Mouse (Mus musculus) Muller cell, postnatal 12 days (primary cell): Measurements from ENCODE around the gene Lrrc74a.

Experiments
- DNase-seq: peaks from one replicate; pipeline ENCODE4 v3.0.0-alpha.2; 2015; ENCODE audit errors: inconsistent ontology term

Lrrc74a gene

DNA sequence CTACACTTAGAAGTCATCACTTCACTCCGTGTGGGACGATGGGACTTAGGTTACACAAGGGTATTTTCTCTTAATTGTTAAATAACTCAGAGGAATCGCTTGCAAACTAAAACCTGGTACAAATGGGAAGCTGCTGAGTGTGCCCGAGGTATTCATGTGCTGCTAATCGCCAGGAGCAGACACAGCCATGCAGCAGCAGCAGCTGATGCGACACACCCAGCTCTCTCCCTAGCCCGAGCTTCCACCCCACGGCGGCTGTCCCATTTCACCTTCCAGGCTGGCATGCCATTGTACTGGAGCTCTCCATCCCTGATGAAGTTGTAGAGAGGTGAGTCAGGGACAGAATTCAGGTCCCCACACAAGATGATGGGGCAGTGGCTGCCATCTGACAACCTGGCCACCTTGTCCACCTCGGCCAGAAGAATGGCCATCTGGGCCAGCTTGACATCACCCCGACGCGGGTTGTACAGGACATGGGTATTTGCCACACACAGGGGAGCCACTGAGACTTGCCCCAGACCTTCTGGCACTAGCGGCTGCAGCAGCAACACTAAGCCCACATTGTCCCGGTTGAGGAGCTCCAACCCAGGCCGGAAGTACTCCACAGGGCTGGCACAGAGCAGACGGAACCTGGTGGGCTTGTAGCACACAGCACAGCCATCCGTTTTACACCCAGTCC is 14.1 kb upstream of the Lrrc74a start:
- DNase-seq, result no peak

DNA sequence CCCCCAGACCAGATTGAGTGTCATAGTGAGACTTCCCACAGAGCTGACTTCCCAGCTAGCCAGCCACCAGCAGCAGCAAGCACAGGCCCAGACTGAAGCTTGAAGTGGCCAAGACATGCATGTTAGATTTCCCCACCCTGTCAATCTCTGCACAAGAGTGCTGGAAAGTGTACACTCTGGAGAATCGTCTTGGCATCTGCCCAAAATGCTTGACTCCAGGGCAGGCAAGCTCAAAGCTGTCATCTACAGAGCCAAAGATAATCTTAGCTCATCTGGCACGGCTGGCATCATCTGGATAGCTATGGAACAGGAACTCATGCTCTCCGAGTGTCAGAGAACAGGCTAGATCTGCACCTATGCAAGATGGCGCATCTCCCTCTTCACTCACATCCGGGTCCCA is 12.7 kb upstream of the Lrrc74a start:
- no peak for DNase-seq

DNA sequence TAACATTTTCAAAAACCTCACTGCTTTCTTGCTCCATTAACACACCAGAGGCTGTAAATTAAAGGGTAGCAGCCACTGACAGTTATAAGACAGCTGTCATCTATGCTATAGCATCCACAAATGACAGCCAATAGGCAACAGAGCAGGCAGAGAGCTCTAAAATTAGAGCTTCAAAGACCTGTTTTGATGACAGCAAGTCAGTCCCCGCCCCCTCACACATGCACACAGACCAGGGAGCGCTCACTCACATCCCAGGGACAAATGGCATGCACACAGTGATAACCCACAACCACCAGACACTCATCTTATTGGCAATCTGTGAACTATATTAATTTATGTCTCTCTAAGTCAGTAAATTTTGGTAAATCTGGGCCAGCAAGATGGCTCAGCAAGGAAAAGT is 9.9 kb upstream of the Lrrc74a start:
- no peak for DNase-seq

DNA sequence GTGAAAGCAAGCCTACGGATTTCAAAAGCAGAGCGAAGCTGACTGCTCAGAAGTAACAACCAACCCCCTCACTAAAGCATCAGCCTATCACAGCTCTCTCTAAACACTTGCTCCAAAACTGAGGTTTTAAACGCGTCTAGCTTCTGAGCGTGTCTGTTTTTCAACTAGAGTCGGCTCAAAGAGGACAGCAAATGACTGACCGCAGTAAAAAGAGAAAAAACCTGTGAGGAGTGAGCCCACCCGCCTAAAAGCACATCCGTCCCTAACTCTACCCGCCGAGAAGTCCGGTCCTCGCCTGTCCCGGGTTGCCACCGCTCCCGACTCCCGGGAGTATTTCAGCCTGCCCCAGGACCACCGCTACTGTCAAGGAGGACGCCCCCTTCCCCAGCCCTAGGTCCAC is 8.5 kb upstream of the Lrrc74a start:
- DNase-seq, result peak; percentile 76

DNA sequence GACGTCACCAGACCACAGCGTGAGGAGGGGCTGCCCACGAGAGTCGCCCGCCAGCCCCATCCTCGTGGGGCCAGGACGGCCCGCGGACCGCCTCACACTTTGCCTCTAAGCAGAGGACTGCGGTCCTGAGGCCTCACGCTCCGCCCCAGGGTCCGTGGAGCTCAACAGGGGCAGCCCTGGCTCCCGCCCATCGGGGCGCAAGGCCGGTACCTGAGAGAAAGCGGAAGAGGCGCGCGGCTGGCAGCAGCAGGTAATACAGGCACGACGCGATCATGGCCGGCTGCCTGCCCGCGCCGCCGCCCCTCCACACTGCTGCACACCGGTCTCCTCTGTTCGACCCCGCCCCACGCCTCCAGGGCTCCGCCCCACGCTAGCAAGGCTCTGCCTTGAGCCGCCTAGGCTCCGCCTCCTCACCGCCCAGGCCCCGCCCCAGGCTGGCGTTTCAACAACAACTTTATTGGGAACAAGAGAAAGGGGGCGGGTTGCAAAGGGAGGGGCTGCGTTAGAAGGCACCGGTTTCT is 8.0 kb upstream of the Lrrc74a start, which contains the start of gene Angel1:
Angel1 (minus strand) TSS at position 341 of the 521 bp plus-strand sequence.
- DNase-seq, result peak; percentile 98

DNA sequence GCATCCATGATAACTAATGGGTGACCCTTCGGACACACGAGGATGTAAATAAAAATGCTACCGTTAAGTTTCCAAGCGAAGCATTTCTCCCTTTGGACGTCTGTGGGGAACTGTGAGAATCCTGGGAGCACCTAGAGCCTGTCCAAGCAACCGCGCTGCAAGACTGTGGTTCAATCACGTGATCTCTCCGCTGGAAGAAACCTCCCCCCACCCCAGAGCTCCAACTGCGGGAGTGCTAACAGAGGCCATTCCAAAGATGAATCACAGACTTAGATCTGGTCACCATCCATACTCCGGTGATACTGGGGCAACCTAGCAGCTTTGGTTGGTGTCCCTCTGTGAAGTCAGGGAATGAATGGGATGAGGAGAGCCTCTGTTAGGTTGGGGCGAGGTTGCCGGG is 26.9 kb downstream of the Lrrc74a start:
- DNase-seq, result no peak

DNA sequence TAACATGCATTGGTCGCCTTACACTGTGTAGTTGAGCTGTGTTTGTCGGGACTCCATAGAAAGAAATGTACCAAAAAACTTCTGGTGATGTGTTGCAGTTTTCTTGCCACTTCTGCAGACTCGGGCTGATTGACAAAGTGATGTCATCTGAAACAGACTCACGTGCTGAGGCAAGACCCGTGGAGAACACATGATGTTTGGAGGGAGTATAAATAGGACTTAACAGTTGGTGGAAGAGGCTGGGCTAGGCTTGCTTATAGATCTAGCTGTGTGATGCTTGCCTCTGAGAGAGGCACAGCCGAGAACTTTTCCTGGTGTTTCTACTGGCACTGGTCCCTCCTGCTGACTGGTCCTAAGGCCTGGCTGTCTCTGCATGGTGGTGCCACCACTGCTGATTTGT is 29.9 kb downstream of the Lrrc74a start:
- DNase-seq, result no peak

DNA sequence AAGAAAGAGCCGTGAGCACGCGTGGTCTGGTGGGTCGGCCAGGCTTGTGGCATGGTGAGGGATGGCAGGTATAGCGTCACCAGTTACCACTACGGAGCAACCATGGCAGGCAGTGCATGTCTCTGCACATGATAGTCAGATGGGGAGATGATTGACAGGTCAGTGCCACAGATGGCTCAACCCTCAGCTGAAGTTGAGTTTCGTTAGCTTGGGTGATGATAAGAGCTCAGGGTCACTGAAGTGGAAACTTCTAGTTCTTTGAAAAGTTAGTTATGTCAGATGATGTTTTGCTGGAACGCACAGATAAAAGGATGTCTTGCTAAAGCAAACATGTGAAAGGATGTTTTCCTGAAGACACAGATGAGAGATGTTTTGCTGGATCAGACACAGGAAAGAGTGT is 32.3 kb downstream of the Lrrc74a start:
- DNase-seq, result no peak

DNA sequence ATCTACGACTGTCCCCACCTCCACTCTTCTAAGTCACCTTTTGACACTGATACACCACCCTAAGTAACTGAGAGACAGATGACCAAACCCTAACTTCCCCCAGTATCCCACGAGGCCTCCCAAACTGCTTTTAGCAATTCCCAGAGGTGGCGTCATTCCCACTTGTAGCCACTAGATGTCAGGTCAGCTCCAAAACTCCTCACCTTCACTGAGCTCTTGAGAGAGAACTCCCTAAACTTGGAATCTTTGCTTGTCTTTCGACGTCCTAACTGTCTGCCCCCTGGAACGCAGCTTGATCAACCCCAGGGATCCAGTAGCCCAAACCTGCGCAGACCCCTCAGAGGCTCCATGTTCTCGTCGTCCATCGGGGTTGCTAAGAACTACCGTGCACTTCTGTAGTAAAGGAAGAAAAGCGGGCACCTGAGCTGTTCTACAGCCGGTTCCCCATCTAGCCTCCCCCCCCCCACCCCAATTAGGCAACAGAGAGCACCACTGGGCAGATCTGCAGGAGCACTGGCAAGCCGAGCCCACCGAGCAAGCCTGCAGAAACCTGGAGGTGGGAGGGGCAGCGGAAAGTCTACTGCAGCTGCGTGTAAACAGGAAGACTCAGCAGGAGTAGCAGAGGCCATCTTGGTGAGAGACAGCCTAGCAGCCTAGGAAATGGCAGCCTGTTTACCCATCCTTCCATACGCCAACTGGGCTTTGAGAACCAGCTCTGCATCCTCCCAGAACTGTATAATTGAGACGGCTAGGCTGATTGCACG is 33.9 kb downstream of the Lrrc74a start:
- DNase-seq, result peak; percentile 51

DNA sequence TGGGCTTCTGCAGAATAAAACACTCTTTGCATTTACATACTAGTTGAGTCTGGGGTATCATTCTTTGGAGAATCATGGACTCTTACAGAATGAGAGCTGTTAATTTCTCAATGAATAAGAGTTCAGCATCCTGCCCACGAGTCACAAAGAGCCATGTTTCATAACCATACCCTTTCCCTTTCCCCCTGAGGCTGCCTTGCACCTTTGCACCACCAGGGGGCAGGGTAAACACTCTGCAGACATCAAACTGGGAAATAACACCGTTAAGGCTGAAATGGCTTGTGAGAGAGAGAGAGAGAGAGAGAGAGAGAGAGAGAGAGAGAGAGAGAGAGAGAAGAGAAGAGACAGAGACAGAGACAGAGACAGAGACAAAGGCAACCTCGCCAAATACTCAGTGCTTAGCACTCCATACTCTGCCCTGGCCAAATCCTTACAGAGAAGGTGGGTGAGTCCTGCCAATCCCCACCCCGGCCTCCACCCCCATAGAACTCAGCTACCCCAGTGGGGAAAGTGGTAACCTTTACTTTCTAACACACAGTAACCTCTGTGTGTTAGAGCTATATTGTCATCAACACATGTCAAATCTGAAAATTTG is 34.9 kb downstream of the Lrrc74a start:
- DNase-seq, result peak; percentile 84

DNA sequence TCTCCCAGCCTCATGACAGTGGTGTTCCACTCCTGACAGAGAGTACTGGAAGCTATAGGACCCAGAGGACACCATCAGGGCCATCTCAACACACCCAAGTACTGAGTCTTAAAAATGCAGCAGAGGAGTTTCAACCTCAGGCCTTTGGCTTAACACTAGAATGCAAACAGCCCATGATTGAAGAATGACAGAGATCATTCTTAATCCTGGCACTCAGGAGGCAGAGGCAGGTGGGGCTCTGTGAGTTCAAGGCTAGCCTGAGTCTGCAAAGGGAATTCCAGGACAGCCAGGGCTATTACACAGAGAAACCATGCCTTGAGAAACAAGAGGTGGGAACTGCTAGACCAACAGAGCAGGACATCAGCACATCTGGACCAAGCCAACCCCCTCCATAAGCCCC is 35.6 kb downstream of the Lrrc74a start:
- no peak for DNase-seq

DNA sequence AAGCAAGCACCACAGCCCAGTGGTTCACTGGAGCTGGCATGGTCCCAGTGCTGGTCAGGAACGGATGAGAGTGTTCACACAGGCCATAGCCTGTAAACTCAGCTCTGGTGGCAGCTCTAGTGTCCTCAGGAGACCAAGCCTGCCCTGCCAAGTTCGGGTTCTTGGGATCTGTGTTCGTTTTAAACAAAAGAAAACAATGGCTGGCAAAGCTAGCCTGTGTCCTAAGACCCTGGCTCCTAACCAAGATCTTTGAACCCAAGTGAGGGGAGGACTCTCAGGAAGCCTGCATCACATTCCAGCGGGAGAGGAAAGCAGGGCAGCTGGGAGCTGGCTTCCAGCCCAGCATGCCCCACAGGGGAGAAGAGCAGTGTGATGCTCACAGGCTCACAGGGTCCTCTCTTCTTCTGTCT is 36.1 kb downstream of the Lrrc74a start:
- DNase-seq, result peak; percentile 96

DNA sequence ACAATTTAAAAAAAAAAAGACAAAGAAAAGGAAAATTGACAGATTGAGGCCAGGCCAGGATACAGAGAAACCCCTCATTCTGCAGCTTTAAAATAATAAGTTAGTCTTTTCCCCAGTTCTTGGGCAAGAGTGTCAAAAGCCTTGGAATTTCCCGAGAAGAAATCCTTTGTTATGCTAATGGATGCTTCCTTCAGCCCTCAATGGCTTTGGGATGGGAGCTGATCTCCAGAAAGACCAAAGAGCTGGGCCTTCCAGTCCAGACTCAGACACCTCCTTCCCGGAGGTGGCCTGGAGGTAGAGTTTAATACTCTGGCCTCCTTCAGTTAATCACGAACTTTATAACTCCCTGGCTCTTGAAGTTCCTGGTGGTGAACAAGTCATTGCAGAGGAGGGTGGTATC is 36.8 kb downstream of the Lrrc74a start:
- no peak for DNase-seq

DNA sequence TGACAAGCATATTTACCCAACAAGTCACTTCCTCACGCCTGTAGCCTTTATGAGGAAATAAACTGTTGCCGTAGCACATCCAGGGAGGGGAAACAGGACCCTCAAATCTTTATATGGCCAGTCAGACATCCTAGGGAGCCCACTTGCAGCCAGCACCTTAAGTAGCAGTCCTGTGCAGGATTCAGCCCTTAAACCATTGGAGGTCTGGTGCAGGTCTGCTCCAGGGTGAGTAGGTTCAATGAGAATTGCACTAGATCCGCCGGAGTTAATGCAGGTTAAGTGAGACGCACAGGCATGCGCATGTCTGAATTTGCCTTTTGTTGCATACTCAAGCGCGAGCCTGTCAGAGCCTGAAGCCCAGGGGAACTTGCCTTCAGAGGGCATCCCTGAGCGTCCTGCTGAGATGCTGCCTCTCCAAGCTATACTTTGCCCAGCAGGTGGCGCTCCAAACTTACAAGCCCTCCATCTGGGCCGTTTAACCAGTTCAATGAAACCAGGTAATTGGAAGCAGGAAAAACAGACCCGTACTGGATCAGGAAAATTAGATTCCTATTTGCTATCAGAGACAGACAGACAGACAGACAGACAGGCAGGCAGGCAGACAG is 37.8 kb downstream of the Lrrc74a start:
- peak; percentile 85 for DNase-seq

DNA sequence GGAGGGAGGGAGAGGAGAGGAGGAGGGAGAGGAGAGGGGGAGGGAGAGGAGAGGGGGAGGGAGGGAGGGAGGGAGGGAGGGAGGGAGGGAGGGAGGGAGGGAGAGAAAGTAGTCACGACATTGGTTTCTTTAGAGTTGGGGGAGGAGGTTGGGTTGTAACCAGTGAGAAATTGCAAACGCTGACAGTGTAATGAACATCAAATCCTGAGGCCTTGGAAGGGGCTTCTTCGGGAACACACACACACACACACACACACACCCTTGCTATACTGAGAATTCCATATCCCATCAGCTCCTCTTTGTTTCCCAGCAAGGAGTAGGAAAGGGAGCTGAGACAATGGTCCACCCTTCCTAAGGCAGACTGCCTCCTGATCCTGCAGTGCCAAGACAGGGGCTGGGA is 38.4 kb downstream of the Lrrc74a start:
- no peak for DNase-seq

DNA sequence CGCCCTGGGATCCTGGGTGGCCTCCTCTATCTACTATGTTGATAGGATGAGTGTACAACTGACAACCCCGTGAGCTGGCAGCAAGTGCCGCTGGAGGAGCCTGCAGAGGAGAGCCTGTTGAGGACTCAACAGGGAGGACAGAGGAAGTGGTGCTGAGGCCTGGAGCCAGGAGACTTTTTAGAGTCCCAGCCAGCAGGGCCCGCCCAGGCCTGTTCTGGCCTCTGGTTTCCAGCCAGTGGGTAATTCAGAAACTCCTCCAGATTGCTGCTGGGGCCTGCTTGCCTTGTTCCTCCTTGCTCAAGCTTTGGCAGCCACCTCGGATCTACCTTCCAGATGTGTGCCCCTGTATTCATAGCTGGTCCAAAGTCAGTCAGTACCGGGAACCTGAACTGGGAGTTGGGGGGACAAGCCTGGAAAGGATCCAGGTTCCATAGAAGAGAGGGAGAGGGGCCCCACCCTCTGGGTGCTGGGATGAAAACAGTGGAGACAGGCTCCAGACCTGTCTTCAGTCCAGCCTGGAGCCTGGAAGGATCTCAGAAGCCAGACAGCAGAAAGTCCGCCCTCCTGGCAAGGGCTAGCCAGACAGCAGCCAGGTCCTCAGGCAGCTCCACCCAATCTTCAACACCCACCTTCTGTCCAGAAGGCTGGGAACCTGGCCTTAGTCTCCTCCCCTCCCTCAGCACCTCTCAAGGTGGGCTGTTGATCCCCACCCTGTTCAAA is 41.6 kb downstream of the Lrrc74a start:
- peak; percentile 42 for DNase-seq

DNA sequence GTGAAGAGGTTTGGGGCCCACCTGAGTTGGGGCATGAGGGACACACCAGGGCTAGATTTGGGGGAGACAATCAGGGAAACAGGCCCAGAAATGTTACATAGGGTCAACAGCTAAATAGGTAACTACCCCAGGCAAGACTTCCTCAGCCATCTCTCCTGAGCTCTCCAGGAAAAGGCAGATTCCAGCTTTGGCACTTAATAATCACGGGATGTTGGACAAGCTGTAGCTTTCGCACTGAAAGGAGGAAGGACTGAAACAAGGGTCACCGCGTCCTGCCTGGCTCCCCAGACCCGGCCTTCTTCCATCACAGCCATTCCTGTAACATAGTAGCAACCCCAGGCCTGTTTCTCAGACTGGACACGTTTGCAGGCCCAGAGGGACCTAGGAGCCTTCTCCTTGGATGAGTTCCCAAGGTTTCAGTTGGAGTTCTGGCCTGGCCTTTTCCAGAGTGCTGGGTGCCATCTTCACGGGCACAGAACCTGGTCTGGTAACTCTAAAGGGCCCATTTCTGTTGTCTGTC is 42.2 kb downstream of the Lrrc74a start:
- DNase-seq, result no peak

DNA sequence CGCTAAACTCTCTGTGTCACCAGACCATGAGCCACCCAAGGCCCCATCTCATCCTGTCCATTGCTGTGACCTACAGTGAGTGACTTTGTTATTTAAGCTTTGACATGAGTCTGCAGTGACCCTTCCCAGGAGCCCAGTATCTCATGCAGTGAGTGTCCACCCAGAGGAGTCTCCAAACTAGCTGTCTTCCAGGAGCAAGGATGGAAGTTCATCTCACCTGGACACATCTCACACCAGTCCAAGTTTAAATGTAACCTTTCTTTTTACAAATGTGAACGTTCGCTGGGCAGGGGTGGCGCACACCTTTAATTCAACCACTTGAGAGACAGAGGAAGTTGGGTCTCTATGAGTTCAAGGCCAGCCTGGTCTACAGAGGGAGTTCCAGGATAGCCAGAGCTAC is 44.4 kb downstream of the Lrrc74a start:
- DNase-seq, result no peak

DNA sequence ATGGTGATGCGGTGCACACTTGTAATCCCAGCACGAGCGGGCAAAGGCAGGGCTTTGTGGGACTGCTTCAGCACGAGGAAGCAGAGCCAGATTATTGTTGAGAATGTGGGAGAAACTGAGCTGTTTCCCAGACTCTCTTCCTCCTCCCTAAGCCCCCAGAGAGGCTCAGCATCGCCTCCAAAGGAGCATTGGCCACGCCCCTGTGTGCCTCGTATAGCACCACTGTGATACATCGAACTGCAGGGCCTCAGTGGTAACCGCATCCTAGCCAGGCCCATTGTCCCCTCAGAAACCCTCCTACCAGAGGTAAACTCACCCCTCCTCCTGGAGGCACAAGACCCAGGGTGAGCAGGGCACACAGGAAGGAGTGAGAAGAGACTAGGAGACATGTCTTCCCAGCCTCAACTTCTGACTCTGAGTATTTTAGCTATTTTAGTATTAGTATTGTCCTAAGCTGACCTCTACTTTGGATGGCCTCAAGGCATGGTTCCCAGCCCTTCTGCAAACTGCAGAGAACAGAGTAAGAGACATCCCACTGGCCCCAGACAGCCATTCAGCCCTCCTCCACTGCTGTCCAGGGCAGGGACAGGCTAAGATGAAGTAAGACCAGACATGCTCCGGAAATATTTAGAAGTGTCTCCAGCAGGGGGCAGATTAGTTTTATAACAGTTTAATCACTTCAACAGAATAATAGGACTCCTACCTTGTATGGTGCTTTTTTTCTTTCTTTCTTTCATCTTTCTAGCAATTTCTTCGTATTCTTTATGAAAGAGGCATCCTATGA is 45.2 kb downstream of the Lrrc74a start:
- DNase-seq, result no peak

DNA sequence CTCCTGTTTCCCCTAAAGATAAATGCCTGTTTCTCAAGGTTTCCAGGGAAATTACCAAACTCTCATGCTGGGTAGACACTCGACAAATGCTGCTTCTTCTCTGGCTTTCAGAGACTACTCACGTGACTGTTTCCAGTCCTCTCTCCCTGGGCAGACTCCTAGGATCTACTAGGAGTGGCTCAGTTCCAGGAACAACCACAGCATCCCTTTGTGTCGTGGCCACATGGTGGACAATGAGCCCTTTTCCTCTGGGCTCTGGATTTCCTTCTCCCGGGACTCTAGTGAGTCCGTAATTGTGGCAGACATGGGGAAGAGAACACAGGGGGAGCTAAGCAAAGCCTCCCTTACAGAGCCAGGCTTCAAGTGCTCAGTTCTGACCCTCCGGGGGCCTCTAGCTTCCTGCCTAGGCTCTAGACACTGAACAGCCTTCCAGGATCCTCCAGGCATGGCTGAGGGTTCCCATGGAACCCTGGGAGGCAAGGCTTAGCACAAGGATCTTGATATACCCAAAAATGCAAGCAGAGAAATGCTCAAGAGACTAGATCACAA is 47.6 kb downstream of the Lrrc74a start:
- DNase-seq, result peak; percentile 73
